Mouse (Mus musculus): Measurements from ENCODE around the gene Mdh1b. TPM values are rescaled to one million over a fixed set of nuclear protein-coding genes. Genes with fewer than 3 reads are reported as not detected.

The Mdh1b gene
- not detected in 2 replicates for polyA plus RNA-seq (2012; ENCODE audit: insufficient read depth, low replicate concordance)

GRCm38 (mm10) chr1:63730240-63730771 lies at the start of gene Mdh1b, which contains the start of gene Fastkd2:
TSS of gene Mdh1b (minus strand) at chr1:63730318.
TSS of gene Fastkd2 (plus strand) at chr1:63730614.
- Histone ChIP-seq H3K9me3 (no peaks in the 10 kb centered on the region), H3K4me3 (replicated peaks) (peak within 1 kb of the TSS; percentile 93), H3K27me3 (replicated peaks) (no peaks in the 10 kb centered on the region), H3K4me1 (peaks cover 23% of the 10 kb centered on the region), H3K36me3 (replicated peaks; ENCODE audit: low read length) (no peaks in the 10 kb centered on the region)
- no peak for TF ChIP-seq FLI1 (IDR thresholded peaks at IDR 0.05; ENCODE audit: low read length)
- TF ChIP-seq GATA1 (IDR thresholded peaks at IDR 0.05; ENCODE audit: borderline replicate concordance, low read length) = no peak

- TF ChIP-seq FLI1 (IDR thresholded peaks at IDR 0.05; ENCODE audit: low read length) (no peak), GATA1 (IDR thresholded peaks at IDR 0.05; ENCODE audit: borderline replicate concordance, low read length) (no peak)
- no peaks in the 10 kb centered on the region for H3K36me3 ChIP-seq (replicated peaks; ENCODE audit: low read length)
- no peak overlapping the region for H3K4me3 ChIP-seq (replicated peaks)
- no peaks in the 10 kb centered on the region for H3K27me3 ChIP-seq (replicated peaks)
- H3K4me1 ChIP-seq = peaks cover 11% of the 10 kb centered on the region
- peaks cover 9% of the 10 kb centered on the region for H3K9me3 ChIP-seq
These were observed 46.9 kb upstream of the Mdh1b start for GRCm38 (mm10) chr1:63776902-63777630.

GRCm38 (mm10) chr1:63776396-63776795 lies 46.3 kb upstream of the Mdh1b start:
- peaks cover 11% of the 10 kb centered on the region for H3K4me1 ChIP-seq
- TF ChIP-seq FLI1 (IDR thresholded peaks at IDR 0.05; ENCODE audit: low read length) (no peak), GATA1 (IDR thresholded peaks at IDR 0.05; ENCODE audit: borderline replicate concordance, low read length) (no peak)

GRCm38 (mm10) chr1:63770309-63770708 lies 40.2 kb upstream of the Mdh1b start:
- H3K9me3 ChIP-seq = peaks cover 7% of the 10 kb centered on the region
- H3K27me3 ChIP-seq (replicated peaks) = peaks cover 4% of the 10 kb centered on the region
- H3K4me3 ChIP-seq (replicated peaks) = no peak overlapping the region
- TF ChIP-seq FLI1 (IDR thresholded peaks at IDR 0.05; ENCODE audit: low read length) = no peak
- TF ChIP-seq GATA1 (IDR thresholded peaks at IDR 0.05; ENCODE audit: borderline replicate concordance, low read length) = no peak
- H3K36me3 ChIP-seq (replicated peaks; ENCODE audit: low read length) = no peaks in the 10 kb centered on the region
- no peaks in the 10 kb centered on the region for H3K4me1 ChIP-seq

More at GRCm38 (mm10) chr1:63776396-63776795, 46.3 kb upstream of the Mdh1b start:
- Histone ChIP-seq H3K36me3 (replicated peaks; ENCODE audit: low read length) (no peaks in the 10 kb centered on the region), H3K27me3 (replicated peaks) (no peaks in the 10 kb centered on the region), H3K4me3 (replicated peaks) (no peak overlapping the region), H3K9me3 (peaks cover 9% of the 10 kb centered on the region)

DNA sequence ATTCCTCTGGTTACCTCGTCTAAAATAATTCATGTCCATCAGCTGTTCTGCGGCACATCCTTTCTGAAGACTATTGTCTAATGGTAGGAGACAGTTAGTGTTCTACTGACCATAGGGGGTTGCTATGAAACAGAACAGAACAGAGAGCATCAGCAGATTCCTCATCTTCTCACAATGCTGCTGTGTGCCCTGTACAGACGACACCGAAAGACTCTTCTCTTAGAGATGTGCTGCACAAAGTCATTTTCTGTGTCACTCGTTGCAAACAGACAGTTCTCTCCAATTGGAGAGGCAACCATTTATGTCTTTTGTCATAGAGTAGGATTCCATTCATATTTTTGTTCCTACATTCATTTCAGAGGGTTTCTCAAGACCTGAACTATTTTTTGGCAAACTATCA lies 39.0 kb upstream of the Mdh1b start, which contains the start of gene 4933402D24Rik:
TSS of gene 4933402D24Rik (minus strand) at position 101 of the 400 bp plus-strand sequence.
- no peaks in the 10 kb centered on the region for H3K4me1 ChIP-seq
- H3K27me3 ChIP-seq (replicated peaks) = peaks cover 4% of the 10 kb centered on the region
- TF ChIP-seq FLI1 (IDR thresholded peaks at IDR 0.05; ENCODE audit: low read length) (no peak), GATA1 (IDR thresholded peaks at IDR 0.05; ENCODE audit: borderline replicate concordance, low read length) (no peak)
- peaks cover under 1% of the 10 kb centered on the region for H3K9me3 ChIP-seq
- no peak within 1 kb of the TSS for H3K4me3 ChIP-seq (replicated peaks)
- H3K36me3 ChIP-seq (replicated peaks; ENCODE audit: low read length) = no peaks in the 10 kb centered on the region

DNA sequence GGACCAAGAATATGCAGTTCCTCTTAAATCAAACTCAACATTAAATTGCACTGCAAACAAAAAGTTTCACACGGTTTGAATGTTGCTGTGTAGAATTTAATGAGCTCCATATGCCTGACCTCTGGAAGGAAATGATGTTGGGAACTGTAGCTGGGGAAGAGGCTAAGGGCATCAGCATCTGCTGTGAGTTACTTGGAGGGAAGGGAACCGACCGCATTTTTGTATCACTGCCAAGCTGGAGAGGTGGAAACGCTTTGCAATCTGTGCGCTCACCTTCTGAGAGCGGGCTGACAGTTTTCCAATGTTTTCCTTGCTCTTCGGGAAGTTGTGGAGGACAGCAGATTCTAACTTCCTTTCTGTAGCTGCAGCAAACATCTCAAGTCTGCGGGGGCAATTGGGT lies 38.0 kb upstream of the Mdh1b start:
- H3K4me3 ChIP-seq (replicated peaks) = no peak overlapping the region
- H3K9me3 ChIP-seq = no peaks in the 10 kb centered on the region
- no peaks in the 10 kb centered on the region for H3K36me3 ChIP-seq (replicated peaks; ENCODE audit: low read length)
- TF ChIP-seq FLI1 (IDR thresholded peaks at IDR 0.05; ENCODE audit: low read length) = no peak
- TF ChIP-seq GATA1 (IDR thresholded peaks at IDR 0.05; ENCODE audit: borderline replicate concordance, low read length) = no peak
- H3K27me3 ChIP-seq (replicated peaks) = peaks cover 4% of the 10 kb centered on the region
- peaks cover 9% of the 10 kb centered on the region for H3K4me1 ChIP-seq

GRCm38 (mm10) chr1:63764395-63764794 lies 34.3 kb upstream of the Mdh1b start:
- no peak overlapping the region for H3K4me3 ChIP-seq (replicated peaks)
- H3K4me1 ChIP-seq = peaks cover 12% of the 10 kb centered on the region
- TF ChIP-seq GATA1 (IDR thresholded peaks at IDR 0.05; ENCODE audit: borderline replicate concordance, low read length) (no peak), FLI1 (IDR thresholded peaks at IDR 0.05; ENCODE audit: low read length) (no peak)
- peaks cover 4% of the 10 kb centered on the region for H3K27me3 ChIP-seq (replicated peaks)
- no peaks in the 10 kb centered on the region for H3K36me3 ChIP-seq (replicated peaks; ENCODE audit: low read length)
- no peaks in the 10 kb centered on the region for H3K9me3 ChIP-seq

- Histone ChIP-seq H3K27me3 (replicated peaks) (peaks cover 2% of the 10 kb centered on the region), H3K4me3 (replicated peaks) (no peak overlapping the region), H3K36me3 (replicated peaks; ENCODE audit: low read length) (no peaks in the 10 kb centered on the region), H3K4me1 (peaks cover 12% of the 10 kb centered on the region), H3K9me3 (no peaks in the 10 kb centered on the region)
- TF ChIP-seq FLI1 (IDR thresholded peaks at IDR 0.05; ENCODE audit: low read length) (no peak), GATA1 (IDR thresholded peaks at IDR 0.05; ENCODE audit: borderline replicate concordance, low read length) (no peak)
These were observed 33.8 kb upstream of the Mdh1b start for GRCm38 (mm10) chr1:63763881-63764386.

- H3K9me3 ChIP-seq = no peaks in the 10 kb centered on the region
- TF ChIP-seq GATA1 (IDR thresholded peaks at IDR 0.05; ENCODE audit: borderline replicate concordance, low read length) (no peak), FLI1 (IDR thresholded peaks at IDR 0.05; ENCODE audit: low read length) (no peak)
- peaks cover 2% of the 10 kb centered on the region for H3K27me3 ChIP-seq (replicated peaks)
- H3K4me3 ChIP-seq (replicated peaks) = no peak overlapping the region
- peaks cover 12% of the 10 kb centered on the region for H3K4me1 ChIP-seq
- no peaks in the 10 kb centered on the region for H3K36me3 ChIP-seq (replicated peaks; ENCODE audit: low read length)
These were observed 33.1 kb upstream of the Mdh1b start for GRCm38 (mm10) chr1:63763212-63763694.

DNA sequence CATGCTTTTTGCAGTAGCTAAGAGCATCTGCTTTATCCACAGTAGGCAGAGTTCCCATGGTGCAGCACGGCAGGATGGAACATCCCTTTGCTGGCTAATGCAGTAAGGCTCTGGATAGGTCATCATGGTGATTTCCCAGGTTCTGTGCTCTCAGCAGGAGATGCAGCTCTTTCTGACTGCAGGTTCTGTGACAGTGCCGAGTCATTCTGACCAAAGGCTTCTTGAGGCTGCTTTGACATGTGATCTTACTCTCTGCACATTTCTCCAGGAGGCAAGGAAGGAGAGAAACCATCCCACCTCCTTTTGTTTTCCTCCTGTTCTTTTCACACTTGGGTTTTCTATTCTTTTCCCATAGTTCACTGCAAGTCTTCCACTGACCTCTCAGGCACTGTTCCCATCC lies 25.9 kb upstream of the Mdh1b start:
- H3K36me3 ChIP-seq (replicated peaks; ENCODE audit: low read length) = peaks cover 20% of the 10 kb centered on the region
- TF ChIP-seq GATA1 (IDR thresholded peaks at IDR 0.05; ENCODE audit: borderline replicate concordance, low read length) = no peak
- TF ChIP-seq FLI1 (IDR thresholded peaks at IDR 0.05; ENCODE audit: low read length) = no peak
- peak overlapping the region; percentile 14 for H3K4me3 ChIP-seq (replicated peaks)
- no peaks in the 10 kb centered on the region for H3K9me3 ChIP-seq
- peaks cover 22% of the 10 kb centered on the region for H3K4me1 ChIP-seq
- H3K27me3 ChIP-seq (replicated peaks) = peaks cover 2% of the 10 kb centered on the region
